Mouse (Mus musculus): ENCODE results near the gene Cd68. TPM values are rescaled to one million over a fixed set of nuclear protein-coding genes. Genes with fewer than 3 reads are reported as not detected.

Gene Cd68
- total and polyA plus RNA-seq, 3 experiments = 2.3 to 6.1 TPM; not detected in 1

DNA sequence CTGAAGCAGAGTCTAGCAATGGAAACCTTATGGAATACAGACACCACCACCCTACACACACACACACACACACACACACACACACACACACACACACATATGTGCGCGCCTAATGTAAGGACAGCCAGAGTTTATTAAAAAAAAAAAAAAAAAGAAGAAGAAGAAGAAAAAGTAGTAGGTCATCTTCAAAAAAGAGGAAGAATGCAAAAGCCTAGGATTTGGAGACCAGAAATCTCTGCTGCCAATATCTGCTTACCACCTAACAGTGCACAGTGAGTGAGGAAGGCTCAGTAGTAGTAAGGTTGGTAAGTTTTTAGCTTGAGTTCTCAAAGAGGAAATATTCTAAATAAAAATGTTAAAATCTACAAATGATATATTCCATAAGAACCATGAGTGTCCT, 13.2 kb upstream of the Cd68 start:
- peaks cover 68% of the 10 kb centered on the region for H3K4me1 ChIP-seq (ENCODE audit: insufficient read depth, low read depth, low read length)

DNA sequence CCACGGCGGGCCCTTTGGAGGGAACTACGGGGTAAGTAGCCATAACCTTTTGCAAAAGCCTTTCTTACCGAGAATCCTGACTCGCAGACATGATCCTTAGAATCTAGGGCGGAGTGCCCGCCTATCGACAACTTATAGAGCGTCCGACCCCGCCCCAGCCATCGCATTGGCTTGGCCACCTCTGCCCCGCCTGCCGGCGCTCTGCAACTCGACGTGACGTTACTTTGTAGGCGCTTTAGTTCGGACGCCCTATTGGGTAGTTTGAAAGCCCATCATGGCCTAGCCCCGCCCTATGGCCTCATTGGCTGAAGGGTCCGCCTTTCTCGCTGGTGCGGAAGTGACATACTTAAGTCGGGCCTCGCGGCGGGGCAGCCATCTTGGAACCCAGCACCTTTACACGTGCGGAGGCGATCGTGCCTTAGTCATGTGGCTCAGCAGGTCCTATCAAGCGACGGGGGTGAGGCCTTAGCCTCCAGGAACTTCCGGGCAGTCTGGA, 6.3 kb upstream of the Cd68 start, which contains the start of gene Eif4a1:
Eif4a1 (minus strand) TSS at position 213 of the 496 bp plus-strand sequence.
- peak within 1 kb of the TSS; percentile 100 for H3K4me3 ChIP-seq (ENCODE audit: low read depth, low read length)
- H3K27me3 ChIP-seq (ENCODE audit: insufficient read depth, low read length) = no peaks in the 10 kb centered on the region
- H3K4me1 ChIP-seq (ENCODE audit: insufficient read depth, low read depth, low read length) = peaks cover 62% of the 10 kb centered on the region
- peak; percentile 94 for DNase-seq (ENCODE audit: low spot score)
- ATAC-seq (ENCODE audit: extremely low read depth, insufficient number of reproducible peaks, low FRiP score, poor library complexity, severe bottlenecking) = peak; percentile 96
- no peaks in the 10 kb centered on the region for H3K9me3 ChIP-seq (replicated peaks)
- TF ChIP-seq GATA1 (IDR thresholded peaks at IDR 0.05; ENCODE audit: borderline replicate concordance, low read length) = no peak
- peaks cover 93% of the 10 kb centered on the region for H3K36me3 ChIP-seq (replicated peaks)

More for the DNA sequence above, 13.2 kb upstream of the Cd68 start:
- ATAC-seq (ENCODE audit: extremely low read depth, insufficient number of reproducible peaks, low FRiP score, poor library complexity, severe bottlenecking) (no peak), DNase-seq (ENCODE audit: low spot score) (no peak)
- H3K4me3 ChIP-seq (ENCODE audit: low read depth, low read length) = no peak overlapping the region; the same call in 1 of the 2 replicates
- TF ChIP-seq GATA2 (IDR thresholded peaks at IDR 0.05; ENCODE audit: borderline replicate concordance, low read depth, low read length) (no peak), POLR2AphosphoS5 (IDR thresholded peaks at IDR 0.05; ENCODE audit: insufficient replicate concordance, low read depth, low read length) (no peak), CTCF (IDR thresholded peaks at IDR 0.05; ENCODE audit: low read depth, low read length) (no peak), TAL1 (conservative IDR thresholded peaks at IDR 0.05; ENCODE audit: low read depth, low read length) (no peak), GATA1 (IDR thresholded peaks at IDR 0.05; ENCODE audit: borderline replicate concordance, low read length) (no peak)
- H3K9me3 ChIP-seq (replicated peaks) = no peaks in the 10 kb centered on the region
- H3K36me3 ChIP-seq (replicated peaks) = peaks cover 64% of the 10 kb centered on the region
- peaks cover 8% of the 10 kb centered on the region for H3K27me3 ChIP-seq (ENCODE audit: insufficient read depth, low read length)

DNA sequence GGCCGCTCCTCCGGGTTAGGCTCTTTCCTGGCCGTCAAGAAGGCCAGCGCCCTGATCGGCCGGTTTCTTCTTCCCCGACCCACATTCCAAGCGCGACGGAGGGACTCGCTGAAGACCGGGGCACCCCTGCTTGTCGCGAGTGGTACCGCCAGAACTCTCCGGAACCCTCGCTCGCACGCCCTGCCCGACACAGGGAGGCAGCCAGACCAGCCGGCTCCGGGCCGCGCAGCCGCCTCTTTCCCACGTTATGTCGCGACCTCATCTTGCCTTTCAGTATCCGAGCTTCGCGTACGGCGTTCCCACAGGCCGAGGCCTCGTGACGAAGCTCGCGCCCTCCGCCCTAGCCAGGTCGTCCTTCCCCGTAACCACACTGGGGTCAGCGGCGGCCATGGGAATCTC, 5.8 kb upstream of the Cd68 start:
- H3K36me3 ChIP-seq (replicated peaks) = peaks cover 88% of the 10 kb centered on the region
- TF ChIP-seq GATA2 (IDR thresholded peaks at IDR 0.05; ENCODE audit: borderline replicate concordance, low read depth, low read length) (no peak), CTCF (IDR thresholded peaks at IDR 0.05; ENCODE audit: low read depth, low read length) (no peak), GATA1 (IDR thresholded peaks at IDR 0.05; ENCODE audit: borderline replicate concordance, low read length) (no peak), POLR2AphosphoS5 (IDR thresholded peaks at IDR 0.05; ENCODE audit: insufficient replicate concordance, low read depth, low read length) (no peak), TAL1 (conservative IDR thresholded peaks at IDR 0.05; ENCODE audit: low read depth, low read length) (no peak)
- H3K27me3 ChIP-seq (ENCODE audit: insufficient read depth, low read length) = no peaks in the 10 kb centered on the region
- H3K4me3 ChIP-seq (ENCODE audit: low read depth, low read length) = peak overlapping the region; percentile 100
- no peaks in the 10 kb centered on the region for H3K9me3 ChIP-seq (replicated peaks)
- no peak for ATAC-seq (ENCODE audit: extremely low read depth, insufficient number of reproducible peaks, low FRiP score, poor library complexity, severe bottlenecking)
- peaks cover 60% of the 10 kb centered on the region for H3K4me1 ChIP-seq (ENCODE audit: insufficient read depth, low read depth, low read length)
- no peak for DNase-seq (ENCODE audit: low spot score)

DNA sequence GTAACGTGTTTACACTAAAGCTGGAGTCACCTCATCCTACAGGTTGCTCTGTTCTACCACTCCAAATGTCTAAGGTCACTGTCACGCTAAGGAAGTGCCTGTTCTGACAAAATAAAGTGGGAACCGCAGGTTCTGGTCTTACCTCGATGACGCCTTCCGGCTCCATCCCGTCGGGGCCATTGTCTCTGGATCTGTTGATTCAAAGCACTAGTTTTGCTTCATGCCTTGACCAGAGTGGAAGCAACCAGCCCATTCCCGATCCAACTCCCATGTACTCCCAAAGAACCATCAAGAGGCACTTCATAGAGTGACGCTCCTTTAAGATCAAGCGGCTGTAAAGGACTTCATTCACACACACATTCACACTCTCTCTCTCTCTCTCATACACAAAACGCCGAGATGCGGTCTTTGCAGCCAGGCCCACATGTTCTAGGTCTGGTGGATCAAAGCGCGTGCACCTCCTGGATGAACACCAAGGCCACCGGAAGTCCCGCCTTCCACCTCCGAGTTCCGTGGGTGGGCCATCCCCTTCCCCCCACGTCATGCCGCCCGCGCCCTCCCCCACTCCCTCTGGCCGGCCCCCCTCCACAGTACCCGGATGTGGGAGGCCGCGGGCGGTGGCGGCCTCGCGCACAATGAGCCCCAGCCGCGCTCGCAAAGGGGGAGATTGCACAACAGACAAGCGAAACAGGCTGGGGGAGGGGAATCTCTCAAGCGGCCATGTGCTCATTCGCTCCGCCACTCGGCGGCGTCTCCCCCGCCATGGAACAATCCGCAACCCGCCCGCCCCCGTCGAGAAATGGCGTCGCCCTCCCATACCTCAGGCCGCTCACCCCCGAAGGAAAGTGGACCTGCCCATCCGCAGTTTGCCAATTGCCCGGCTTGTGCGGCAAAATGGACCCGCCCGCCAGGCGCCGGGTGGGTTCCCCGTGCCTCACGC, 5.1 kb upstream of the Cd68 start:
- peak; percentile 95 for DNase-seq (ENCODE audit: low spot score)
- TF ChIP-seq POLR2AphosphoS5 (IDR thresholded peaks at IDR 0.05; ENCODE audit: insufficient replicate concordance, low read depth, low read length) (peak; percentile 83), TAL1 (conservative IDR thresholded peaks at IDR 0.05; ENCODE audit: low read depth, low read length) (no peak)
- Histone ChIP-seq H3K4me1 (ENCODE audit: insufficient read depth, low read depth, low read length) (peaks cover 61% of the 10 kb centered on the region), H3K36me3 (replicated peaks) (peaks cover 88% of the 10 kb centered on the region), H3K9me3 (replicated peaks) (no peaks in the 10 kb centered on the region), H3K27me3 (ENCODE audit: insufficient read depth, low read length) (no peaks in the 10 kb centered on the region), H3K4me3 (ENCODE audit: low read depth, low read length) (peak overlapping the region; percentile 100)
- peak; percentile 22; the same call in 1 of the 2 replicates for ATAC-seq (ENCODE audit: extremely low read depth, insufficient number of reproducible peaks, low FRiP score, poor library complexity, severe bottlenecking)

DNA sequence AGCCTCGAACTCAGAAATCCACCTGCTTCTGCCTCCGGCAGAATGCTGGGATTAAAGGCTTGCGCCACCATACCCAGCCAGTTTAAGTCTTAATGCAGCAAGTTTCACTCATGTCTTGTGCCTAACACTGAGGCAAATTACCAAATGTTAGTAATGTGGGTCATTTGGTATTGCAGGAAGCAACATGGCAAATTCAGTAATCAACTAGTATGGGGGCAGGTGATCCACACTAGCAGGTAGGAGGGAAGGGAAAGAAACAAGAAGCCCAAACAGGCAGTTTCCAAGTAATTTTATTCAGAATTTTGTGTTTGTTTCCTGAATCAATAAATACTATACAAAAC, 682 bp upstream of the Cd68 start:
- TF ChIP-seq CTCF (IDR thresholded peaks at IDR 0.05; ENCODE audit: low read depth, low read length) = no peak
- TF ChIP-seq TAL1 (conservative IDR thresholded peaks at IDR 0.05; ENCODE audit: low read depth, low read length) = no peak
- TF ChIP-seq GATA1 (IDR thresholded peaks at IDR 0.05; ENCODE audit: borderline replicate concordance, low read length) = no peak
- no peak for TF ChIP-seq POLR2AphosphoS5 (IDR thresholded peaks at IDR 0.05; ENCODE audit: insufficient replicate concordance, low read depth, low read length)
- TF ChIP-seq GATA2 (IDR thresholded peaks at IDR 0.05; ENCODE audit: borderline replicate concordance, low read depth, low read length) = no peak
- DNase-seq (ENCODE audit: low spot score) (no peak), ATAC-seq (ENCODE audit: extremely low read depth, insufficient number of reproducible peaks, low FRiP score, poor library complexity, severe bottlenecking) (no peak)
- Histone ChIP-seq H3K36me3 (replicated peaks) (peaks cover 82% of the 10 kb centered on the region), H3K4me3 (ENCODE audit: low read depth, low read length) (no peak overlapping the region), H3K4me1 (ENCODE audit: insufficient read depth, low read depth, low read length) (peaks cover 69% of the 10 kb centered on the region), H3K9me3 (replicated peaks) (no peaks in the 10 kb centered on the region), H3K27me3 (ENCODE audit: insufficient read depth, low read length) (no peaks in the 10 kb centered on the region)

DNA sequence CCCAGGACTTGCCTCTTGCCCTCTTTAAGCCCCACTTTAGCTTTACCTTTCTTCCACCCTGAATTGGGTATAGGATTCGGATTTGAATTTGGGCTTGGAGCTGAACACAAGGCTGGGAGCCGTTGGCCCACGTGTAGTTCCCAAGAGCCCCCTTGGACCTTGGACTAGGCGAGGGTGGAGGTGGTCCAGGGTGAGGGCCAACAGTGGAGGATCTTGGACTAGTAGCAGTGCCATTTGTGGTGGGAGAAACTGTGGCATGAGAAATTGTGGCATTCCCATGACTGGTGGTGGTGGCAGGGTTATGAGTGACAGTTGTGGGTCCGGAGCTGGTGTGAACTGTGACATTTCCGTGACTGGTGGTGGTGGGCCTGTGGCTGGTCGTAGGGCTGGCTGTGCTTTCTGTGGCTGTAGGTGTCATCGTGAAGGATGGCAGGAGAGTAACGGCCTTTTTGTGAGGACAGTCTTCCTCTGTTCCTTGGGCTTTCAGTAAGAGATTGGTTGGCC, 444 bp downstream of the Cd68 start:
- peaks cover 73% of the 10 kb centered on the region for H3K36me3 ChIP-seq (replicated peaks)
- TF ChIP-seq CTCF (IDR thresholded peaks at IDR 0.05; ENCODE audit: low read depth, low read length) (no peak), POLR2AphosphoS5 (IDR thresholded peaks at IDR 0.05; ENCODE audit: insufficient replicate concordance, low read depth, low read length) (peak; percentile 94)
- no peak for ATAC-seq (ENCODE audit: extremely low read depth, insufficient number of reproducible peaks, low FRiP score, poor library complexity, severe bottlenecking)
- H3K4me3 ChIP-seq (ENCODE audit: low read depth, low read length) = no peak overlapping the region
- H3K4me1 ChIP-seq (ENCODE audit: insufficient read depth, low read depth, low read length) = peaks cover 76% of the 10 kb centered on the region
- no peaks in the 10 kb centered on the region for H3K9me3 ChIP-seq (replicated peaks)
- no peak for DNase-seq (ENCODE audit: low spot score)
- no peaks in the 10 kb centered on the region for H3K27me3 ChIP-seq (ENCODE audit: insufficient read depth, low read length)

All from G1E (cell line).